Mouse (Mus musculus): ENCODE results near the gene Panx2. TPM values are rescaled to one million over a fixed set of nuclear protein-coding genes. Genes with fewer than 3 reads are reported as not detected.

The Panx2 gene
- total and polyA plus RNA-seq, 3 experiments = not detected

- TF ChIP-seq CHD1 (IDR thresholded peaks at IDR 0.05; ENCODE audit: low read depth, low read length) (no peak), TAL1 (IDR thresholded peaks at IDR 0.05; ENCODE audit: low read length) (no peak), MEF2A (IDR thresholded peaks at IDR 0.05; ENCODE audit: extremely low read depth, insufficient replicate concordance, low read depth, low read length, poor library complexity, severe bottlenecking) (no peak), MYB (IDR thresholded peaks at IDR 0.05; ENCODE audit: low read depth, low read length) (no peak), KAT2A (conservative IDR thresholded peaks at IDR 0.05; ENCODE audit: low read depth, low read length) (no peak), ZKSCAN1 (IDR thresholded peaks at IDR 0.05; ENCODE audit: low read depth, low read length) (no peak), ZNF384 (IDR thresholded peaks at IDR 0.05; ENCODE audit: low read depth, low read length) (no peak), JUND (IDR thresholded peaks at IDR 0.05; ENCODE audit: low read depth, low read length) (no peak), ZC3H11A (IDR thresholded peaks at IDR 0.05; ENCODE audit: low read depth, low read length) (no peak), E2F4 (IDR thresholded peaks at IDR 0.05; ENCODE audit: borderline replicate concordance, low read depth, low read length) (no peak), RAD21 (IDR thresholded peaks at IDR 0.05; ENCODE audit: low read depth, low read length) (no peak), RCOR1 (IDR thresholded peaks at IDR 0.05; ENCODE audit: low read depth, low read length) (no peak), POLR2AphosphoS5 (IDR thresholded peaks at IDR 0.05; ENCODE audit: borderline replicate concordance, low read depth, low read length) (no peak), MAFK (IDR thresholded peaks at IDR 0.05; ENCODE audit: borderline replicate concordance, low read depth, low read length) (no peak), ELF1 (IDR thresholded peaks at IDR 0.05; ENCODE audit: low read depth, low read length) (no peak), MAX (IDR thresholded peaks at IDR 0.05; ENCODE audit: low read length) (no peak), UBTF (IDR thresholded peaks at IDR 0.05; ENCODE audit: borderline replicate concordance, insufficient read depth, low read depth, low read length) (no peak), CTCF (IDR thresholded peaks at IDR 0.05 in 2 of 3, conservative IDR thresholded peaks at IDR 0.05 in 1 of 3; ENCODE audit: control insufficient read depth in 1 of 3, insufficient read depth in 1 of 3, low read depth in 2 of 3, low read length in 3 of 3, poor library complexity in 1 of 3, severe bottlenecking in 1 of 3) (no peak), POLR2A (IDR thresholded peaks at IDR 0.05; ENCODE audit: control insufficient read depth in 1 of 2, insufficient read depth in 1 of 2, low read depth in 1 of 2, low read length in 2 of 2, poor library complexity in 1 of 2) (no peak)
- Histone ChIP-seq H3K36me3 (ENCODE audit: control insufficient read depth in 1 of 2, insufficient read depth in 2 of 2, low read length in 2 of 2) (peaks cover 0 to 4% of the 10 kb centered on the region in 2 experiments; a peak in 2 of 4 replicates), H3K79me2 (ENCODE audit: control insufficient read depth, insufficient read depth, low read length, poor library complexity) (no peaks in the 10 kb centered on the region), H3K27ac (ENCODE audit: control insufficient read depth, low read depth, low read length) (no peak overlapping the region), H3K27me3 (ENCODE audit: control insufficient read depth in 1 of 2, insufficient read depth in 2 of 2, low read length in 2 of 2) (no peaks in the 10 kb centered on the region), H3K9me3 (replicated peaks; ENCODE audit: insufficient read depth, low read length) (no peaks in the 10 kb centered on the region), H3K9ac (ENCODE audit: control insufficient read depth, low read depth, low read length, poor library complexity, severe bottlenecking) (no peak overlapping the region), H3K4me3 (ENCODE audit: control insufficient read depth in 1 of 2, insufficient read depth in 1 of 2, low read depth in 2 of 2, low read length in 2 of 2) (no peak overlapping the region), H3K4me1 (ENCODE audit: control insufficient read depth in 1 of 2, insufficient read depth in 2 of 2, low read length in 2 of 2) (no peaks in the 10 kb centered on the region)
- no peak for DNase-seq (ENCODE audit: low read depth, low spot score)
Measured at GRCm38 (mm10) chr15:89106073-89106472, 46.5 kb downstream of the Panx2 start.

GRCm38 (mm10) chr15:89106976-89107375, 47.4 kb downstream of the Panx2 start:
- Histone ChIP-seq H3K27me3 (ENCODE audit: control insufficient read depth in 1 of 2, insufficient read depth in 2 of 2, low read length in 2 of 2) (no peaks in the 10 kb centered on the region), H3K36me3 (ENCODE audit: control insufficient read depth in 1 of 2, insufficient read depth in 2 of 2, low read length in 2 of 2) (peaks cover 0 to 4% of the 10 kb centered on the region in 2 experiments; a peak in 2 of 4 replicates), H3K79me2 (ENCODE audit: control insufficient read depth, insufficient read depth, low read length, poor library complexity) (no peaks in the 10 kb centered on the region), H3K4me3 (ENCODE audit: control insufficient read depth in 1 of 2, insufficient read depth in 1 of 2, low read depth in 2 of 2, low read length in 2 of 2) (no peak overlapping the region), H3K9me3 (replicated peaks; ENCODE audit: insufficient read depth, low read length) (no peaks in the 10 kb centered on the region), H3K9ac (ENCODE audit: control insufficient read depth, low read depth, low read length, poor library complexity, severe bottlenecking) (no peak overlapping the region), H3K27ac (ENCODE audit: control insufficient read depth, low read depth, low read length) (no peak overlapping the region), H3K4me1 (ENCODE audit: control insufficient read depth in 1 of 2, insufficient read depth in 2 of 2, low read length in 2 of 2) (no peaks in the 10 kb centered on the region)
- no peak for DNase-seq (ENCODE audit: low read depth, low spot score)
- no peak for TF ChIP-seq CHD1 (IDR thresholded peaks at IDR 0.05; ENCODE audit: low read depth, low read length)
- TF ChIP-seq RCOR1 (IDR thresholded peaks at IDR 0.05; ENCODE audit: low read depth, low read length) = no peak
- no peak for TF ChIP-seq UBTF (IDR thresholded peaks at IDR 0.05; ENCODE audit: borderline replicate concordance, insufficient read depth, low read depth, low read length)
- TF ChIP-seq POLR2A (IDR thresholded peaks at IDR 0.05; ENCODE audit: control insufficient read depth in 1 of 2, insufficient read depth in 1 of 2, low read depth in 1 of 2, low read length in 2 of 2, poor library complexity in 1 of 2) = no peak

All from MEL (cell line).